Mouse (Mus musculus) hindbrain, embryonic 14.5 days (tissue): Measurements from ENCODE around the gene Krtap1-3. TPM values are rescaled to one million over a fixed set of nuclear protein-coding genes. Genes with fewer than 3 reads are reported as not detected.
"Not testable (repeated sequence)": the region's sequence is repeated elsewhere in the genome, so short reads cannot be mapped to it uniquely, and the experiment has no call there.

Source experiments
- ATAC-seq: fragments of 200-750 bp; cut with Nextera tagmentation; 2 replicates; pipeline ENCODE4 v1.8.0; 2017; ENCODE audit warnings: moderate number of reproducible peaks, mild to moderate bottlenecking, moderate TSS enrichment, moderate library complexity; ENCODE audit not compliant: low FRiP score
- DNase-seq: peaks from one replicate; pipeline ENCODE4 v3.0.0-alpha.2; 2015; ENCODE audit warnings: low spot score
- H3K27ac ChIP-seq: fragments of 300-500 bp; sonication (generic); 2 replicates; pipeline ENCODE4 v1.5.1; 2014; ENCODE audit warnings: mild to moderate bottlenecking, moderate library complexity
- H3K27me3 ChIP-seq: fragments of 300-500 bp; sonication (generic); 2 replicates; pipeline ENCODE4 v1.6.1; 2014; ENCODE audit warnings: mild to moderate bottlenecking, low read length, mixed read lengths; ENCODE audit not compliant: control insufficient read depth, insufficient read depth
- H3K36me3 ChIP-seq: fragments of 300-500 bp; sonication (generic); replicated peaks from 2 replicates; pipeline ENCODE4 v1.6.1; 2014; ENCODE audit not compliant: control insufficient read depth, insufficient read depth
- H3K4me1 ChIP-seq: fragments of 300-500 bp; sonication (generic); replicated peaks from 2 replicates; pipeline ENCODE4 v1.6.1; 2014; ENCODE audit warnings: antibody characterized with exemption, low read length, mixed read lengths; ENCODE audit not compliant: control insufficient read depth, insufficient read depth
- H3K4me2 ChIP-seq: fragments of 300-500 bp; sonication (generic); replicated peaks from 2 replicates; pipeline ENCODE4 v1.6.1; 2014; ENCODE audit warnings: mild to moderate bottlenecking, moderate library complexity
- H3K4me3 ChIP-seq: fragments of 300-500 bp; sonication (generic); replicated peaks from 2 replicates; pipeline ENCODE4 v1.5.1; 2014; ENCODE audit warnings: mild to moderate bottlenecking, low read length
- H3K9ac ChIP-seq: fragments of 300-500 bp; sonication (generic); 2 replicates; pipeline ENCODE4 v1.6.1; 2014
- H3K9me3 ChIP-seq: fragments of 300-500 bp; sonication (generic); 2 replicates; pipeline ENCODE4 v1.6.1; 2016; ENCODE audit warnings: low read length; ENCODE audit not compliant: control insufficient read depth
- WGBS: fragments of 180-500 bp; shearing (Covaris S2); extraction: QIAGEN DNeasy Blood & Tissue Kit; methylation state at CpG from one replicate; pipeline ENCODE4 v1.1.7; 2014; 5-methylcytosine and 5-hydroxymethylcytosine counted together
- polyA plus RNA-seq: library from polyadenylated mRNA; unstranded; fragments of >200 nt; fragmentation: Nextera tagmentation; extraction: Ambion mirVana; gene quantifications from 2 replicates; pipeline ENCODE4 v1.2.1, GENCODE M21; 2014

Krtap1-3 gene
- polyA plus RNA-seq, 1 experiment from 2014 or later = not detected

- not testable (repeated sequence) for H3K27me3 ChIP-seq, H3K9me3 ChIP-seq, H3K4me2 ChIP-seq, H3K36me3 ChIP-seq, ATAC-seq, H3K4me1 ChIP-seq, H3K27ac ChIP-seq, DNase-seq, H3K9ac ChIP-seq, H3K4me3 ChIP-seq
- 79% methylated on average over 1 of the region's 2 CpGs for WGBS
Observed at GRCm38 (mm10) chr11:99610089-99610488, 18.9 kb upstream of the Krtap1-3 start, which contains the start of gene Gm11937. Gene Gm11937 (minus strand): TSS chr11:99610189.

GRCm38 (mm10) chr11:99609126-99609525 is 18.0 kb upstream of the Krtap1-3 start:
- H3K4me2 ChIP-seq = no peak overlapping the region
- H3K4me1 ChIP-seq = no peaks in the 10 kb centered on the region
- H3K27me3 ChIP-seq = no peaks in the 10 kb centered on the region
- H3K9ac ChIP-seq = no peak overlapping the region
- H3K9me3 ChIP-seq = no peaks in the 10 kb centered on the region
- WGBS = 87% methylated on average over 1 of the region's 1 CpGs
- H3K36me3 ChIP-seq = no peaks in the 10 kb centered on the region
- H3K27ac ChIP-seq = no peak overlapping the region
- no peak for DNase-seq
- no peak overlapping the region for H3K4me3 ChIP-seq
- no peak for ATAC-seq

- ATAC-seq, H3K4me3 ChIP-seq, H3K4me1 ChIP-seq, H3K27me3 ChIP-seq, DNase-seq, H3K27ac ChIP-seq, H3K9me3 ChIP-seq, H3K36me3 ChIP-seq, H3K4me2 ChIP-seq, H3K9ac ChIP-seq: not testable (repeated sequence)
- 79% methylated on average over 1 of the region's 1 CpGs for WGBS
Observed at GRCm38 (mm10) chr11:99603208-99603607, 12.1 kb upstream of the Krtap1-3 start, which contains the start of gene Gm11938. Gene Gm11938 (minus strand): TSS chr11:99603308.

GRCm38 (mm10) chr11:99597742-99598141 is 6.6 kb upstream of the Krtap1-3 start, which contains the start of gene Krtap9-3:
Gene Krtap9-3 (minus strand): TSS chr11:99598105.
- not testable (repeated sequence) for H3K36me3 ChIP-seq, H3K4me1 ChIP-seq, H3K27ac ChIP-seq, H3K27me3 ChIP-seq, DNase-seq, H3K4me2 ChIP-seq, H3K9ac ChIP-seq, ATAC-seq, H3K9me3 ChIP-seq, H3K4me3 ChIP-seq
- 82% methylated on average over 6 of the region's 6 CpGs for WGBS

GRCm38 (mm10) chr11:99585096-99585495 is 6.0 kb downstream of the Krtap1-3 start:
- DNase-seq (no peak), ATAC-seq (no peak)
- WGBS = 90% methylated on average over 7 of the region's 7 CpGs

GRCm38 (mm10) chr11:99583245-99583704 is 7.9 kb downstream of the Krtap1-3 start, which contains the start of gene Krtap1-4:
Gene Krtap1-4 (minus strand): TSS chr11:99583654.
- no peak for ATAC-seq
- 90% methylated on average over 5 of the region's 5 CpGs for WGBS
- Histone ChIP-seq H3K9ac (no peak within 1 kb of the TSS), H3K4me3 (no peak within 1 kb of the TSS), H3K4me1 (no peaks in the 10 kb centered on the region), H3K27ac (no peak within 1 kb of the TSS), H3K27me3 (no peaks in the 10 kb centered on the region), H3K36me3 (no peaks in the 10 kb centered on the region), H3K9me3 (no peaks in the 10 kb centered on the region), H3K4me2 (no peak within 1 kb of the TSS)
- no peak for DNase-seq

More at GRCm38 (mm10) chr11:99585096-99585495, 6.0 kb downstream of the Krtap1-3 start:
- H3K36me3 ChIP-seq = no peaks in the 10 kb centered on the region
- no peak overlapping the region for H3K4me2 ChIP-seq
- H3K9me3 ChIP-seq = no peaks in the 10 kb centered on the region
- no peaks in the 10 kb centered on the region for H3K4me1 ChIP-seq
- H3K27ac ChIP-seq = no peak overlapping the region
- H3K27me3 ChIP-seq = no peaks in the 10 kb centered on the region
- H3K9ac ChIP-seq = no peak overlapping the region
- no peak overlapping the region for H3K4me3 ChIP-seq

GRCm38 (mm10) chr11:99581564-99581963 is 9.6 kb downstream of the Krtap1-3 start:
- Histone ChIP-seq H3K9ac (no peak overlapping the region), H3K27ac (no peak overlapping the region), H3K4me2 (no peak overlapping the region), H3K27me3 (no peaks in the 10 kb centered on the region), H3K36me3 (no peaks in the 10 kb centered on the region), H3K9me3 (no peaks in the 10 kb centered on the region), H3K4me1 (no peaks in the 10 kb centered on the region), H3K4me3 (no peak overlapping the region)
- ATAC-seq (no peak), DNase-seq (no peak)
- 91% methylated on average over 6 of the region's 6 CpGs for WGBS

- Histone ChIP-seq H3K27me3 (no peaks in the 10 kb centered on the region), H3K9me3 (no peaks in the 10 kb centered on the region), H3K4me3 (no peak overlapping the region), H3K4me1 (no peaks in the 10 kb centered on the region), H3K9ac (no peak overlapping the region), H3K4me2 (no peak overlapping the region), H3K36me3 (no peaks in the 10 kb centered on the region), H3K27ac (no peak overlapping the region)
- WGBS = 92% methylated on average over 5 of the region's 5 CpGs
- ATAC-seq (no peak), DNase-seq (no peak)
Observed at GRCm38 (mm10) chr11:99581051-99581450, 10.1 kb downstream of the Krtap1-3 start.

- 91% methylated on average over 6 of the region's 6 CpGs for WGBS
- Histone ChIP-seq H3K27me3 (no peaks in the 10 kb centered on the region), H3K36me3 (no peaks in the 10 kb centered on the region), H3K4me1 (no peaks in the 10 kb centered on the region), H3K9ac (no peak within 1 kb of the TSS), H3K27ac (no peak within 1 kb of the TSS), H3K4me2 (no peak within 1 kb of the TSS), H3K9me3 (no peaks in the 10 kb centered on the region), H3K4me3 (no peak within 1 kb of the TSS)
- no peak for ATAC-seq
- no peak for DNase-seq
Observed at GRCm38 (mm10) chr11:99580636-99581035, 10.5 kb downstream of the Krtap1-3 start, which contains the start of gene Krtap1-5. Gene Krtap1-5 (minus strand): TSS chr11:99581016.

- Histone ChIP-seq H3K9ac (no peak overlapping the region), H3K27ac (no peak overlapping the region), H3K4me2 (peak overlapping the region; percentile 36)
Observed at GRCm38 (mm10) chr11:99574106-99574505, 17.0 kb downstream of the Krtap1-3 start.

More at GRCm38 (mm10) chr11:99574106-99574505, 17.0 kb downstream of the Krtap1-3 start:
- peak; percentile 66 for ATAC-seq
- peak; percentile 84 for DNase-seq
- H3K36me3 ChIP-seq = no peaks in the 10 kb centered on the region
- no peaks in the 10 kb centered on the region for H3K4me1 ChIP-seq
- no peaks in the 10 kb centered on the region for H3K27me3 ChIP-seq
- no peak overlapping the region for H3K4me3 ChIP-seq
- 6% methylated on average over 7 of the region's 7 CpGs for WGBS
- H3K9me3 ChIP-seq = no peaks in the 10 kb centered on the region
